Mouse (Mus musculus): ENCODE measurements around the gene Insl3. TPM values are rescaled to one million over a fixed set of nuclear protein-coding genes. Genes with fewer than 3 reads are reported as not detected.
"Not testable (repeated sequence)": the region's sequence is repeated elsewhere in the genome, so short reads cannot be mapped to it uniquely, and the experiment has no call there.

Insl3 gene
- polyA plus RNA-seq, 1 experiment from 2014 or later, result 0.46 TPM

GRCm38 (mm10) chr8:71679116-71679515 is 9.9 kb upstream of the Insl3 start:
- WGBS, result 16% methylated on average over 16 of the region's 16 CpGs
- no peak for ATAC-seq (ENCODE audit: low read depth)
- peaks cover 93% of the 10 kb centered on the region for H3K27me3 ChIP-seq
- peak overlapping the region; percentile 25 for H3K4me3 ChIP-seq
- no peaks in the 10 kb centered on the region for H3K36me3 ChIP-seq
- peak overlapping the region; percentile 51 for H3K4me2 ChIP-seq
- H3K9me3 ChIP-seq, result no peaks in the 10 kb centered on the region
- H3K27ac ChIP-seq (replicated peaks), result no peak overlapping the region
- H3K9ac ChIP-seq, result peak overlapping the region; percentile 58
- H3K4me1 ChIP-seq (replicated peaks), result peaks cover 26% of the 10 kb centered on the region

GRCm38 (mm10) chr8:71679550-71680168 is 9.4 kb upstream of the Insl3 start:
- ATAC-seq (ENCODE audit: low read depth), result no peak
- Histone ChIP-seq H3K9me3 (no peaks in the 10 kb centered on the region), H3K36me3 (no peaks in the 10 kb centered on the region), H3K4me2 (peak overlapping the region; percentile 51), H3K27me3 (peaks cover 96% of the 10 kb centered on the region), H3K27ac (replicated peaks) (no peak overlapping the region), H3K4me1 (replicated peaks) (peaks cover 26% of the 10 kb centered on the region), H3K4me3 (peak overlapping the region; percentile 25), H3K9ac (peak overlapping the region; percentile 58)
- WGBS, result 5% methylated on average over 46 of the region's 46 CpGs

GRCm38 (mm10) chr8:71680471-71680870 is 8.5 kb upstream of the Insl3 start:
- Histone ChIP-seq H3K27ac (replicated peaks) (no peak overlapping the region), H3K9ac (no peak overlapping the region), H3K4me1 (replicated peaks) (peaks cover 28% of the 10 kb centered on the region), H3K36me3 (no peaks in the 10 kb centered on the region), H3K27me3 (peaks cover 98% of the 10 kb centered on the region), H3K4me2 (no peak overlapping the region), H3K4me3 (no peak overlapping the region), H3K9me3 (no peaks in the 10 kb centered on the region)
- no peak for ATAC-seq (ENCODE audit: low read depth)
- 3% methylated on average over 21 of the region's 21 CpGs for WGBS

GRCm38 (mm10) chr8:71681369-71681915 is 7.6 kb upstream of the Insl3 start:
- H3K4me2 ChIP-seq, result no peak overlapping the region
- no peak overlapping the region for H3K4me3 ChIP-seq
- H3K9ac ChIP-seq, result no peak overlapping the region
- H3K9me3 ChIP-seq, result no peaks in the 10 kb centered on the region
- WGBS, result 4% methylated on average over 18 of the region's 18 CpGs
- no peak for ATAC-seq (ENCODE audit: low read depth)
- H3K27me3 ChIP-seq, result peaks cover 99% of the 10 kb centered on the region
- no peaks in the 10 kb centered on the region for H3K36me3 ChIP-seq
- H3K4me1 ChIP-seq (replicated peaks), result peaks cover 29% of the 10 kb centered on the region
- H3K27ac ChIP-seq (replicated peaks), result no peak overlapping the region

- Histone ChIP-seq H3K9me3 (no peaks in the 10 kb centered on the region), H3K36me3 (no peaks in the 10 kb centered on the region), H3K27ac (replicated peaks) (no peak overlapping the region), H3K9ac (no peak overlapping the region), H3K4me1 (replicated peaks) (peaks cover 33% of the 10 kb centered on the region), H3K4me2 (no peak overlapping the region), H3K27me3 (peaks cover 100% of the 10 kb centered on the region), H3K4me3 (no peak overlapping the region)
- WGBS, result 61% methylated on average over 12 of the region's 12 CpGs
- no peak for ATAC-seq (ENCODE audit: low read depth)
Measured at GRCm38 (mm10) chr8:71682832-71683231, 6.2 kb upstream of the Insl3 start.

- Histone ChIP-seq H3K9me3 (no peaks in the 10 kb centered on the region), H3K36me3 (no peaks in the 10 kb centered on the region), H3K9ac (no peak overlapping the region), H3K4me2 (no peak overlapping the region), H3K4me1 (replicated peaks) (peaks cover 31% of the 10 kb centered on the region), H3K27ac (replicated peaks) (no peak overlapping the region), H3K4me3 (no peak overlapping the region), H3K27me3 (peaks cover 100% of the 10 kb centered on the region)
- ATAC-seq (ENCODE audit: low read depth), result no peak
- 18% methylated on average over 10 of the region's 10 CpGs for WGBS
Measured at GRCm38 (mm10) chr8:71684701-71685100, 4.3 kb upstream of the Insl3 start.

GRCm38 (mm10) chr8:71685573-71685972 is 3.4 kb upstream of the Insl3 start:
- Histone ChIP-seq H3K4me2 (peak overlapping the region; percentile 58), H3K27ac (replicated peaks) (no peak overlapping the region), H3K4me3 (peak overlapping the region; percentile 39), H3K4me1 (replicated peaks) (peaks cover 24% of the 10 kb centered on the region), H3K36me3 (no peaks in the 10 kb centered on the region), H3K27me3 (peaks cover 100% of the 10 kb centered on the region), H3K9me3 (no peaks in the 10 kb centered on the region), H3K9ac (peak overlapping the region; percentile 67)
- peak; percentile 41; the same call in 1 of the 2 replicates for ATAC-seq (ENCODE audit: low read depth)
- WGBS, result 7% methylated on average over 29 of the region's 29 CpGs

- peak overlapping the region; percentile 39 for H3K4me3 ChIP-seq
- peak; percentile 54 for ATAC-seq (ENCODE audit: low read depth)
- H3K4me2 ChIP-seq, result peak overlapping the region; percentile 58
- H3K4me1 ChIP-seq (replicated peaks), result peaks cover 19% of the 10 kb centered on the region
- H3K27ac ChIP-seq (replicated peaks), result no peak overlapping the region
- peak overlapping the region; percentile 67 for H3K9ac ChIP-seq
- H3K27me3 ChIP-seq, result peaks cover 100% of the 10 kb centered on the region
- H3K36me3 ChIP-seq, result no peaks in the 10 kb centered on the region
- 3% methylated on average over 23 of the region's 23 CpGs for WGBS
- no peaks in the 10 kb centered on the region for H3K9me3 ChIP-seq
Measured at GRCm38 (mm10) chr8:71686143-71686734, 2.8 kb upstream of the Insl3 start.

GRCm38 (mm10) chr8:71687616-71688015 is 1.4 kb upstream of the Insl3 start:
- WGBS, result 6% methylated on average over 8 of the region's 8 CpGs
- ATAC-seq (ENCODE audit: low read depth), result no peak
- no peaks in the 10 kb centered on the region for H3K36me3 ChIP-seq

GRCm38 (mm10) chr8:71692509-71692908 is 3.5 kb downstream of the Insl3 start:
- H3K9ac ChIP-seq, result no peak overlapping the region
- peaks cover 17% of the 10 kb centered on the region for H3K4me1 ChIP-seq (replicated peaks)
- H3K4me2 ChIP-seq, result no peak overlapping the region
- H3K27ac ChIP-seq (replicated peaks), result no peak overlapping the region
- no peak for ATAC-seq (ENCODE audit: low read depth)
- H3K4me3 ChIP-seq, result 0 out of 2 replicates have a peak overlapping the region, but pooled peaks have one; percentile 2
- H3K27me3 ChIP-seq, result peaks cover 97% of the 10 kb centered on the region
- no peaks in the 10 kb centered on the region for H3K36me3 ChIP-seq
- no peaks in the 10 kb centered on the region for H3K9me3 ChIP-seq
- WGBS, result 4% methylated on average over 30 of the region's 30 CpGs

More at GRCm38 (mm10) chr8:71687616-71688015, 1.4 kb upstream of the Insl3 start:
- H3K9ac ChIP-seq, result no peak overlapping the region
- H3K27ac ChIP-seq (replicated peaks), result no peak overlapping the region
- H3K27me3 ChIP-seq, result peaks cover 100% of the 10 kb centered on the region
- no peaks in the 10 kb centered on the region for H3K9me3 ChIP-seq
- H3K4me1 ChIP-seq (replicated peaks), result peaks cover 21% of the 10 kb centered on the region
- no peak overlapping the region for H3K4me2 ChIP-seq
- no peak overlapping the region for H3K4me3 ChIP-seq

GRCm38 (mm10) chr8:71693166-71694041 is 4.4 kb downstream of the Insl3 start:
- H3K9ac ChIP-seq, result no peak overlapping the region

GRCm38 (mm10) chr8:71695456-71695855 is 6.4 kb downstream of the Insl3 start:
- Histone ChIP-seq H3K4me1 (replicated peaks) (peaks cover 13% of the 10 kb centered on the region; the same call in 1 of the 2 replicates), H3K27me3 (peaks cover 92% of the 10 kb centered on the region)
- not testable (repeated sequence) for H3K36me3 ChIP-seq; ATAC-seq (ENCODE audit: low read depth); H3K4me2 ChIP-seq; H3K9me3 ChIP-seq; H3K4me3 ChIP-seq; H3K27ac ChIP-seq (replicated peaks); H3K9ac ChIP-seq
- 64% methylated on average over 12 of the region's 12 CpGs for WGBS

More at GRCm38 (mm10) chr8:71693166-71694041, 4.4 kb downstream of the Insl3 start:
- Histone ChIP-seq H3K4me1 (replicated peaks) (peaks cover 17% of the 10 kb centered on the region), H3K36me3 (no peaks in the 10 kb centered on the region), H3K9me3 (no peaks in the 10 kb centered on the region), H3K27me3 (peaks cover 92% of the 10 kb centered on the region), H3K4me3 (peak overlapping the region; percentile 18), H3K27ac (replicated peaks) (no peak overlapping the region), H3K4me2 (peak overlapping the region; percentile 34)
- ATAC-seq (ENCODE audit: low read depth), result peak; percentile 13; the same call in 1 of the 2 replicates
- 9% methylated on average over 68 of the region's 68 CpGs for WGBS

All from neural tube, embryonic 13.5 days (tissue).